Mouse (Mus musculus): ENCODE results near the gene Olfr765. TPM values are rescaled to one million over a fixed set of nuclear protein-coding genes. Genes with fewer than 3 reads are reported as not detected.
"Not testable (repeated sequence)": the region's sequence is repeated elsewhere in the genome, so short reads cannot be mapped to it uniquely, and the experiment has no call there.

Olfr765 gene
- not detected for total RNA-seq (2021)
- long read RNA-seq, experiment 1, result 0 reads
- long read RNA-seq, experiment 2, result 0 reads

DNA sequence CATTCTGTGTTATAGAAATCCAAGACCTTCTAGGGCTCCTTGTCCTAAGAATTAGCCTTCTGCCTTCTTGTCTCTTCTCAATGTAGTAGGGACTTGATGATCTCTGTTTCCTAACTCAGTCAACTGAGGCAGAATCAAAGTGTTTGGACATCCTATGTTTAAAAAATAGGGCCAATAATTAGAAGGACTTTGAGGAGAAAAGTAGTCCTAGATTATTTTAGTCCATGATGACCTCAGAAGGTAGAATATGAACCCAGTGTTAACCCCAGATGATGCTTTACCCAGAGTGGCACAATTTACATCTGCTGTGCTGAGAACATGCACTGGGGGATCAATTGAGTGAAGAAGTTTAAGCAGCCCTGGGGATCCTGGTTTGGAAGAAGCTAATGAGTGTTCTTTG, at the start of gene Olfr765:
Gene Olfr765 (minus strand): TSS at position 101 of the 400 bp plus-strand sequence.
- DNase-seq; intact Hi-C loops (cut with DNase I); H3K27ac ChIP-seq; H3K4me3 ChIP-seq: not testable (repeated sequence)

GRCm38 (mm10) chr10:129099275-129099674, 49.5 kb upstream of the Olfr765 start, which contains the start of gene Olfr768:
Gene Olfr768, minus strand, starts transcription at chr10:129099375.
- intact Hi-C loops (cut with DNase I), result no loop called here
- Histone ChIP-seq H3K4me3 (no peak within 1 kb of the TSS), H3K27ac (no peak within 1 kb of the TSS)
- TF ChIP-seq CTCF (IDR thresholded peaks at IDR 0.05), result no peak
- DNase-seq, result no peak

GRCm38 (mm10) chr10:129082810-129083209, 33.0 kb upstream of the Olfr765 start, which contains the start of gene Olfr767:
Gene Olfr767, minus strand, starts transcription at chr10:129082910.
- DNase-seq; intact Hi-C loops (cut with DNase I); H3K4me3 ChIP-seq; H3K27ac ChIP-seq: not testable (repeated sequence)

DNA sequence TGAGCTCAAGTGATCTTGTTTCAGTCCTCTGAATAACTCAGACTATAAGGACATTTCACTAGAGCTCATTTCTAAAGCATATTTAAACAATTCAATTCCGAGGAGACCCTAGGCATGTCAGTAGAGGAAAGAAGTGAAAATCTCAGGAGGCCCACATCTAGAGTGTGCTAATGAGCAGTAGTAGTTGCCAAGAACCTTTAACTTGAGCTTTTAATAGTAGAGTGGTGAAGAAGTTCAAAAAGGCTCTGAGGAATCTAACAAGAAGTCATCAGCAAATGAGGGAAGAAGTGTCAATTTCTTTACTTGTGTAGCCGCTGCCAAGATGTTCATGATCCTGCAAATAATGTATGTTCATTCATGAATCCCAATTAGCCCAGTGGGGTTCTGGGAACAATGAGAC, 19.1 kb upstream of the Olfr765 start, which contains the start of gene Olfr766-ps1:
Gene Olfr766-ps1 (minus strand): TSS at position 101 of the 400 bp plus-strand sequence.
- intact Hi-C loops (cut with DNase I), result no loop called here
- H3K4me3 ChIP-seq, result no peak within 1 kb of the TSS
- no peak for TF ChIP-seq CTCF (IDR thresholded peaks at IDR 0.05)
- no peak within 1 kb of the TSS for H3K27ac ChIP-seq
- DNase-seq, result no peak

GRCm38 (mm10) chr10:129039796-129040195, 10.0 kb downstream of the Olfr765 start, which contains the start of gene Olfr764-ps1:
Gene Olfr764-ps1, minus strand, starts transcription at chr10:129039896.
- TF ChIP-seq CTCF (IDR thresholded peaks at IDR 0.05), result no peak
- H3K4me3 ChIP-seq, result no peak within 1 kb of the TSS
- DNase-seq, result no peak
- intact Hi-C loops (cut with DNase I), result no loop called here
- no peak within 1 kb of the TSS for H3K27ac ChIP-seq

GRCm38 (mm10) chr10:129028343-129028742, 21.5 kb downstream of the Olfr765 start:
- Histone ChIP-seq H3K27ac (no peak overlapping the region), H3K4me3 (no peak overlapping the region)
- TF ChIP-seq CTCF (IDR thresholded peaks at IDR 0.05), result no peak
- DNase-seq, result no peak
- intact Hi-C loops (cut with DNase I), result no loop called here

GRCm38 (mm10) chr10:129026018-129026662, 23.7 kb downstream of the Olfr765 start:
- intact Hi-C loops (cut with DNase I), result no loop called here
- no peak overlapping the region for H3K4me3 ChIP-seq
- no peak overlapping the region for H3K27ac ChIP-seq
- peak; percentile 64 for TF ChIP-seq CTCF (IDR thresholded peaks at IDR 0.05)
- no peak for DNase-seq

GRCm38 (mm10) chr10:129023319-129023718, 26.5 kb downstream of the Olfr765 start:
- H3K4me3 ChIP-seq, result no peak overlapping the region
- no peak for TF ChIP-seq CTCF (IDR thresholded peaks at IDR 0.05)
- no peak overlapping the region for H3K27ac ChIP-seq
- DNase-seq, result no peak
- intact Hi-C loops (cut with DNase I), result no loop called here

DNA sequence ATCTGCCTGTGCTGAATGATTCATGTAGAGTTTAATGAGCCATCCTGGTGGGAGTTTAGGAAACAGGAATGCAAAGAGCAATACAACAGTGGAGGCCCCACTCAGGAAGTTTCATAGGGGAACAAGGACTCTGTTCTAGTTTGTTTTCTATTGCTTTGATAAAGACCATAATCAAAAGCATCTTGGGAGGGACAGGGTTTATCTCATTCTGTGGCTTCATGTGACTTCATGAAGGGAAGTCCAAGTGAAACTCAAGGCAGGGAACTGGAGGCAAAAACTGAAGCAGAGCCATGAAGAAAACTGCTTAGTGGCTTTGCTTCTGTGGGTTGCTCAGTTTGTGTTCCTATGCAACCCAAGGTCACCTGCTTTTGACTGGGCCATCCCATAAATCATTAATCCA, 35.3 kb downstream of the Olfr765 start:
- intact Hi-C loops (cut with DNase I), result no loop called here
- no peak for TF ChIP-seq CTCF (IDR thresholded peaks at IDR 0.05)
- DNase-seq, result no peak
- Histone ChIP-seq H3K27ac (no peak overlapping the region), H3K4me3 (no peak overlapping the region)

GRCm38 (mm10) chr10:129011511-129011910, 38.3 kb downstream of the Olfr765 start:
- H3K4me3 ChIP-seq, result not testable (repeated sequence)

DNA sequence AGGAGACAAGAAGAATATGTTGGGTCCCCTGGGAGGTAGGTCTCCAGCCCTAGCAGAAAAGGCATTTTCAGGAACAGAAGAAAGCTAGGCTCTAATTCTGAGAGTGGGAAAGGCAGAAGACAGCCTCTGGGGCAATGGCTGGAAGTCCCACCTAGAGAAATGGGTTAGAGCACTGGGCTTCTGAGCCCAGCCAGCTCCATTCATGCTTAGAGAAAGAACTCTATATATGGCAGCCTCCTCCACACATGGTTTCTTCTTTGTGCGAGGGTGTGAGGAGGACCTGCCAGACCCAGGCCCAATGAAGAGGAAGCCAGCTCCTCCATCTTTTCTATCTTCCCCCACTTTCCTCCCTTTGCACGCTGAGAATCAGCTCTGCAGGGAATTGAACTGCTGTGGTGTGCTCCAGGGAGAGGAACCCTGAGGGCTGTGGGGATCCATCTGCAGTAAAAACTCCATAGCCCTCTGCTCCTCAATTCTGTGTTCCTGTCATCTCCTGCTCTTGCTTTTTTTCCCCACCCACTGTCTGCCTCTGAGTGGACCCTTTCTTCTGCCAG, 39.4 kb downstream of the Olfr765 start, which contains the start of gene Olfr763:
Gene Olfr763 (plus strand): TSS at position 504 of the 554 bp plus-strand sequence.
- intact Hi-C loops (cut with DNase I), result no loop called here
- no peak within 1 kb of the TSS for H3K27ac ChIP-seq
- DNase-seq, result no peak
- no peak for TF ChIP-seq CTCF (IDR thresholded peaks at IDR 0.05)
- H3K4me3 ChIP-seq, result no peak within 1 kb of the TSS

More at GRCm38 (mm10) chr10:129011511-129011910, 38.3 kb downstream of the Olfr765 start:
- H3K27ac ChIP-seq; intact Hi-C loops (cut with DNase I); DNase-seq: not testable (repeated sequence)

DNA sequence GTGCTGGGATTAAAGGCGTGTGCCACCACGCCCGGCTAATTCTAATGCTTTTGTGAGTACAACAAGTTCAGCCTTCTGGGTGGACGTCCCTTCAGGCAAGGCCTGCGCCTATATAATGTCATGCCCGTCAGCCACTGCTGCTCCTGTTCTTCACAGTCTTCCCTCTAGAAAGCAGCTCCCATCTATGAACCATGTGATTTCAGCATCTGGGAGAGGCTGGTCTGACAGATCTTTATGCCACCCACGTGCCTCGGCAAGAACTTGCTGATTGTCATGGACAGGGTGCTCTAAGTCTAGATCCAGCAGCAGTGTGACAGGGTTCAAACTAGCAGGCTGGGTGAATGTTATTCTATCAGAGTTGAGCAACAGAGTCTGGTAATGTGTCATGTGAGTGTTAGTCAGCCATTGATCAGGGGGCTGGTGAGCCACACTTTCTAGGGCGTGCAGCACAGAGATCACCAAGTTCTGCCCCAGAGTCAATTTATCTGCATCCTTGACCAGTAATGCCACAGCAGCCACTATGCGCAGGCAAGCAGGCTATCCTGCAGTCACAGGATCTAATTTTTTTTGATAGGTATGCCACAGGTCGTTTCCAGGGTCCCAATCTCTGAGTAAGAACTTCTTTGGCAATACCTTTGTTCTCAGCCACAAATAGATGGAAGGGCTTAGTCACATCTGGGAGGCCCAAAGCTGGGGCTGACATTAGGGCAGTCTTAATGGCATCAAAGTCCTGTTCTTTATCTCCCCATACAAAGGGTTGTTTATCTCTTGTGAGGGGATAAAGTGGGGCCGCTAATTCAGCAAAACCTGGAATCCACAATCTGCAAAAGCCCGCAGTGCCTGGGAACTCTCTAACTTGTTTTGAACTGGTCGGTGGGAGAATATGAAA, 45.5 kb downstream of the Olfr765 start:
- no peak for DNase-seq
- no peak overlapping the region for H3K27ac ChIP-seq
- intact Hi-C loops (cut with DNase I), result no loop called here
- TF ChIP-seq CTCF (IDR thresholded peaks at IDR 0.05), result no peak
- no peak overlapping the region for H3K4me3 ChIP-seq

All from gastrocnemius, adult 2 months (tissue).